Mouse (Mus musculus) hindbrain, postnatal 0 days (tissue): ENCODE data around the gene Ap3b2. TPM values are rescaled to one million over a fixed set of nuclear protein-coding genes. Genes with fewer than 3 reads are reported as not detected.
A peak's percentile ranks its signal among the peaks of the same experiment; 100 is the strongest.

Source experiments
- ATAC-seq: fragments of 200-750 bp; cut with Nextera tagmentation; 2 replicates; pipeline ENCODE4 v1.8.0; 2017; ENCODE audit warnings: mild to moderate bottlenecking, moderate TSS enrichment, moderate library complexity
- DNase-seq: peaks from one replicate; pipeline ENCODE4 v3.0.0-alpha.2; 2015; ENCODE audit warnings: low spot score
- H3K27ac ChIP-seq: fragments of 300-500 bp; sonication (generic); 2 replicates; pipeline ENCODE4 v1.5.1; 2014; ENCODE audit warnings: mild to moderate bottlenecking
- H3K27me3 ChIP-seq: fragments of 300-500 bp; sonication (generic); 2 replicates; pipeline ENCODE4 v1.6.1; 2014; ENCODE audit warnings: low read length, mixed read lengths; ENCODE audit not compliant: insufficient read depth
- H3K36me3 ChIP-seq: fragments of 300-500 bp; sonication (generic); 2 replicates; pipeline ENCODE4 v1.6.1; 2014; ENCODE audit warnings: low read length, mixed read lengths; ENCODE audit not compliant: insufficient read depth
- H3K4me1 ChIP-seq: fragments of 300-500 bp; sonication (generic); 2 replicates; pipeline ENCODE4 v1.6.1; 2014; ENCODE audit warnings: antibody characterized with exemption, low read length, mixed read lengths; ENCODE audit not compliant: insufficient read depth
- H3K4me2 ChIP-seq: fragments of 300-500 bp; sonication (generic); 2 replicates; pipeline ENCODE4 v1.6.1; 2014; ENCODE audit warnings: low read depth, mild to moderate bottlenecking, low read length, moderate library complexity, mixed read lengths
- H3K4me3 ChIP-seq: fragments of 300-500 bp; sonication (generic); 2 replicates; pipeline ENCODE4 v1.5.1; 2014; ENCODE audit warnings: low read length
- H3K9ac ChIP-seq: fragments of 300-500 bp; sonication (generic); replicated peaks from 2 replicates; pipeline ENCODE4 v1.6.1; 2014; ENCODE audit warnings: mild to moderate bottlenecking, low read length, moderate library complexity, mixed read lengths
- H3K9me3 ChIP-seq: fragments of 300-500 bp; sonication (generic); 2 replicates; pipeline ENCODE4 v1.6.1; 2016; ENCODE audit warnings: low read length, mixed read lengths
- CTCF ChIP-seq: IDR thresholded peaks from 2 replicates; pipeline ENCODE4 v1.5.1; 2016; ENCODE audit warnings: antibody characterized with exemption, control low read depth, low read depth
- WGBS: fragments of 180-500 bp; shearing (Covaris S2); extraction: QIAGEN DNeasy Blood & Tissue Kit; methylation state at CpG from one replicate; pipeline ENCODE4 v1.1.7; 2014; 5-methylcytosine and 5-hydroxymethylcytosine counted together
- polyA plus RNA-seq: library from polyadenylated mRNA; unstranded; fragments of >200 nt; fragmentation: Nextera tagmentation; extraction: Ambion mirVana; gene quantifications from 2 replicates; pipeline ENCODE4 v1.2.1, GENCODE M21; 2015
- total RNA-seq: library from RNA; depleted of rRNA; stranded (reverse); fragments of >200 nt; gene quantifications from 2 replicates; pipeline ENCODE4 v1.2.3, GENCODE M21; 2014; rRNA removed

The Ap3b2 gene
- total RNA-seq (208 and 231 TPM in 2 replicates), polyA plus RNA-seq (102 and 103 TPM in 2 replicates)

- H3K9me3 ChIP-seq: no peaks in the 10 kb centered on the region
- no peaks in the 10 kb centered on the region for H3K36me3 ChIP-seq
- H3K27me3 ChIP-seq: no peaks in the 10 kb centered on the region
- under 1% methylated on average over 57 of the region's 57 CpGs for WGBS
- peak within 1 kb of the TSS; percentile 69 for H3K4me2 ChIP-seq
- TF ChIP-seq CTCF: no peak
- H3K9ac ChIP-seq: peak within 1 kb of the TSS; percentile 85
- peaks cover 10% of the 10 kb centered on the region; the same call in 1 of the 2 replicates for H3K4me1 ChIP-seq
- peak within 1 kb of the TSS; percentile 70 for H3K4me3 ChIP-seq
- ATAC-seq (peak; percentile 93), DNase-seq (peak; percentile 82)
- peak within 1 kb of the TSS; percentile 98 for H3K27ac ChIP-seq
Measured at GRCm38 (mm10) chr7:81493331-81494021, at the start of gene Ap3b2. TSS of gene Ap3b2 (minus strand) at chr7:81493925.

- TF ChIP-seq CTCF: no peak
- DNase-seq: no peak
Measured at GRCm38 (mm10) chr7:81542934-81543333, 49.2 kb upstream of the Ap3b2 start.

DNA sequence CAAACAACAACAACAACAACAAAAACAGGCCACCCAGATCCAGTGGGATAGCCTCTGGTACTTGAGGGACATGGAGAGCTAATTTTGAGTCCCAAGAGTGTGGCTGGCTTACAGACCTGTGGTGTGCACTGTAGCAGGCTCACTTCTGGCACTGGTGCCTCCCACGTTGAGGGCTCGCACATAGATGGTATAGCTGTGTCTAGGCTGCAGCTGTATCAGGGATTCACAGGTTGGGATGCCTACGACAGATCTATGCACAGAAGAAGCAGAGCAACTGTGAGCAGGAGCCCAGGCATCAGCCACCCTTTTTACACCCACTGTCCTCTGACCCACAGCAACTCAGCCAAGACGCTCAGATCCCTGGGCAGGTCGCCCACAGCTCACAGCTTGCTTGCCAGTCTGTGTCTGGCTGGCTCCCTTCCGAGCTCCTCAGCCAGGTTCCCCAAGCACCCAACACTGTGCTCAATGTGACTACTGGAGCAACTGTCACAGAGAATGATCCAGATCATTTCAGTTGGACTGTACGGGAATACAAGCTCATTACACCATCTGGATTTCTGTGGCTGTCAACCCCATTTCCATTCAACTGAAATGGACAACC, 48.3 kb upstream of the Ap3b2 start:
- no peak overlapping the region for H3K4me3 ChIP-seq
- H3K4me2 ChIP-seq: no peak overlapping the region
- WGBS: 66% methylated on average over 7 of the region's 7 CpGs
- ATAC-seq (peak; percentile 58; the same call in 1 of the 2 replicates), DNase-seq (peak; percentile 50)
- no peak overlapping the region for H3K27ac ChIP-seq
- no peak overlapping the region for H3K9ac ChIP-seq
- no peaks in the 10 kb centered on the region for H3K27me3 ChIP-seq
- H3K4me1 ChIP-seq: no peaks in the 10 kb centered on the region
- no peak for TF ChIP-seq CTCF
- H3K9me3 ChIP-seq: no peaks in the 10 kb centered on the region
- no peaks in the 10 kb centered on the region for H3K36me3 ChIP-seq

More at GRCm38 (mm10) chr7:81542934-81543333, 49.2 kb upstream of the Ap3b2 start:
- Histone ChIP-seq H3K4me2 (no peak overlapping the region), H3K27ac (no peak overlapping the region; the same call in 1 of the 2 replicates), H3K9ac (no peak overlapping the region), H3K4me3 (no peak overlapping the region), H3K27me3 (no peaks in the 10 kb centered on the region), H3K4me1 (no peaks in the 10 kb centered on the region), H3K9me3 (no peaks in the 10 kb centered on the region), H3K36me3 (no peaks in the 10 kb centered on the region)
- ATAC-seq: no peak
- 87% methylated on average over 8 of the region's 8 CpGs for WGBS

DNA sequence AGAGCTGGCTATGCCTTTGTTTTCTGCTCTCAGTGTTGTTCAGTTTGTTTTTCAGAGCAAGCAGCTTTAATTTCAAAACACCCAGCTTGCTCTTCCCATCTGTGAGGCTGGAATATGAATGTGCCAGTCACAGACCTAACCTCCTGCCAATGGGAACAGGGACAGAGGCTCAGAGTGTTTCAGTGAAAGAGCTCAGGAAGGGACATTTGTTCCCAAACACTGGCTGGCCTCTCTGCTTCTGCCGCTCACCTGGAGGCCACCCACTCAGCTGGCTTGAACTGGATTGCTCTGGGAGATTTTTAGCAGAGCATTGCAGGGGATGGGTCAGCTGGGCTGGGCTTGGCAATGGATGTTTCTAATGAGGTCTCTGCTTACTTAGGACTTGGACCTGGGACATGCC, 47.3 kb upstream of the Ap3b2 start:
- DNase-seq: no peak

DNA sequence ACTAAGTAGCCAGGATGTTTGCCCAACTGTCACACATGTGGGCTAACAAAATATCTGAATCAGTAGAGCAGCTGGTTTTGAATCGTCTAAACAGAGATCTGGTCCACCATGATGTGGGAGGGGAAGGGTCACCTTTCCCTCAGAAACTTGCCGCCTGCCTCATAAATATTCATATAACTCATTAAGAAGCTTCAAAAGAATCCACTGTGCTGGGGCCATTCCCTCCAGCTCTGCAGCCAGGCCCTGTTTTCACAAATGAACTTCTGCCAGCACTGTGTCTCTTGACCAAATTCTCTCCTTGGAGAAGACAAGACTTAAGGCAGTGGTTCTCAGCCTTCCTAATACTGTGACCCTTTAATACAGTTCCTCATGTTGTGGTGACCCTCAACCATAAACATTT, 45.8 kb upstream of the Ap3b2 start:
- Histone ChIP-seq H3K9ac (no peak overlapping the region), H3K4me2 (no peak overlapping the region), H3K27ac (no peak overlapping the region), H3K36me3 (no peaks in the 10 kb centered on the region; the same call in 1 of the 2 replicates), H3K27me3 (no peaks in the 10 kb centered on the region), H3K4me3 (no peak overlapping the region), H3K9me3 (no peaks in the 10 kb centered on the region), H3K4me1 (no peaks in the 10 kb centered on the region)
- TF ChIP-seq CTCF: no peak
- DNase-seq (no peak), ATAC-seq (no peak)
- 0% methylated on average over 2 of the region's 2 CpGs for WGBS

More for the DNA sequence above, 47.3 kb upstream of the Ap3b2 start:
- no peak overlapping the region for H3K4me3 ChIP-seq
- no peaks in the 10 kb centered on the region for H3K9me3 ChIP-seq
- no peak overlapping the region for H3K9ac ChIP-seq
- H3K4me1 ChIP-seq: no peaks in the 10 kb centered on the region
- no peak for TF ChIP-seq CTCF
- ATAC-seq: no peak
- WGBS: 52% methylated on average over 1 of the region's 1 CpGs
- H3K36me3 ChIP-seq: no peaks in the 10 kb centered on the region
- H3K27ac ChIP-seq: no peak overlapping the region; the same call in 1 of the 2 replicates
- no peak overlapping the region for H3K4me2 ChIP-seq
- no peaks in the 10 kb centered on the region for H3K27me3 ChIP-seq

- H3K4me2 ChIP-seq: no peak overlapping the region
- H3K9ac ChIP-seq: no peak overlapping the region
- no peak overlapping the region for H3K27ac ChIP-seq
- H3K9me3 ChIP-seq: no peaks in the 10 kb centered on the region
- 88% methylated on average over 2 of the region's 2 CpGs for WGBS
- peaks cover 10% of the 10 kb centered on the region; the same call in 1 of the 2 replicates for H3K36me3 ChIP-seq
- no peaks in the 10 kb centered on the region for H3K4me1 ChIP-seq
- ATAC-seq: peak; percentile 33; the same call in 1 of the 2 replicates
- no peaks in the 10 kb centered on the region for H3K27me3 ChIP-seq
- TF ChIP-seq CTCF: no peak
- H3K4me3 ChIP-seq: no peak overlapping the region
- DNase-seq: peak; percentile 46
Measured at GRCm38 (mm10) chr7:81538070-81538675, 44.4 kb upstream of the Ap3b2 start.
